Mouse (Mus musculus): ENCODE data around the gene Dnah17.

DNA sequence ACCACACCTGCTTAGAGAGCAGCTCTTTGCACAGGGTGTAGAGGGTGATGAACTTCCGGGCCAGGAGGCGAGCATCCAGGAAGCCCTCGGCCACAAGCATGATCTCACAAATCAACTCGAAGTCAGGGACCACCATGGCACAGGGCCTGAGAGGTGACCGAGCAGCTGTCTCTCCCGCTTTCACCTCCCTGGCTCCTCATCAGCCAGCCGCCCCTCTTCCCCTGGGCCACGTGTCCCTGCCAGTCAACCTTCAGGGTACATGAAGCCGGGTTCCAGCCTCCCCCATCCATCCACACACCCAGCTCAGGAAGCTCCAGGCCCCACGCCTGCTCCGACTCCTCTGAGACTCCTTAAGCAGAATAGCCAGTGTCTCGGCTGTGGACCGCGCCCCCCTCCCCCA lies 48.1 kb downstream of the Dnah17 start:
- no peak for TF ChIP-seq POLR2A (IDR thresholded peaks at IDR 0.05; ENCODE audit: insufficient read length, low read depth)
- TF ChIP-seq REST (IDR thresholded peaks at IDR 0.05; ENCODE audit: insufficient read depth, insufficient read length): no peak
- no peak for TF ChIP-seq E2F4 (IDR thresholded peaks at IDR 0.05; ENCODE audit: insufficient read depth)
- no peak for TF ChIP-seq CEBPB (IDR thresholded peaks at IDR 0.05; ENCODE audit: insufficient read depth, poor library complexity, severe bottlenecking)
